Mouse (Mus musculus) forebrain, embryonic 11.5 days (tissue): ENCODE results near the gene Ablim1. TPM values are rescaled to one million over a fixed set of nuclear protein-coding genes. Genes with fewer than 3 reads are reported as not detected.

ENCODE experiments used
- ATAC-seq: fragments of 200-750 bp; cut with Nextera tagmentation; replicated peaks from 2 replicates; pipeline ENCODE4 v1.8.0; 2017; ENCODE audit warnings: moderate TSS enrichment; ENCODE audit not compliant: low FRiP score
- DNase-seq: peaks from one replicate; pipeline ENCODE4 v3.0.0-alpha.2; 2017; ENCODE audit warnings: low spot score
- H3K27ac ChIP-seq: fragments of 300-500 bp; sonication (generic); 2 replicates; pipeline ENCODE4 v1.5.1; 2014; ENCODE audit warnings: low read depth, low read length
- H3K27me3 ChIP-seq: fragments of 300-500 bp; sonication (generic); 2 replicates; pipeline ENCODE4 v1.6.1; 2014; ENCODE audit warnings: mild to moderate bottlenecking, low read length, mixed read lengths; ENCODE audit not compliant: control insufficient read depth, insufficient read depth
- H3K36me3 ChIP-seq: fragments of 300-500 bp; sonication (generic); 2 replicates; pipeline ENCODE4 v1.6.1; 2014; ENCODE audit warnings: mild to moderate bottlenecking, low read length, moderate library complexity, mixed read lengths; ENCODE audit not compliant: control insufficient read depth, insufficient read depth
- H3K4me1 ChIP-seq: fragments of 300-500 bp; sonication (generic); replicated peaks from 2 replicates; pipeline ENCODE4 v1.6.1; 2014; ENCODE audit warnings: low read length, mixed read lengths; ENCODE audit not compliant: control insufficient read depth, insufficient read depth
- H3K4me2 ChIP-seq: fragments of 300-500 bp; sonication (generic); 2 replicates; pipeline ENCODE4 v1.6.1; 2014; ENCODE audit warnings: low read depth, mild to moderate bottlenecking, low read length, moderate library complexity, mixed read lengths; ENCODE audit not compliant: severe bottlenecking
- H3K4me3 ChIP-seq: fragments of 300-500 bp; sonication (generic); 2 replicates; pipeline ENCODE4 v1.5.1; 2014; ENCODE audit warnings: low read depth, low read length
- H3K9ac ChIP-seq: fragments of 300-500 bp; sonication (generic); 2 replicates; pipeline ENCODE4 v1.6.1; 2014; ENCODE audit warnings: low read length
- H3K9me3 ChIP-seq: fragments of 300-500 bp; sonication (generic); 2 replicates; pipeline ENCODE4 v1.6.1; 2016; ENCODE audit warnings: low read length, mixed read lengths; ENCODE audit not compliant: control insufficient read depth
- WGBS: fragments of 180-500 bp; shearing (Covaris S2); extraction: QIAGEN DNeasy Blood & Tissue Kit; methylation state at CpG from one replicate; pipeline ENCODE4 v1.1.7; 2014; 5-methylcytosine and 5-hydroxymethylcytosine counted together
- polyA plus RNA-seq: library from polyadenylated mRNA; unstranded; fragments of >200 nt; fragmentation: Nextera tagmentation; extraction: Ambion mirVana; gene quantifications from 2 replicates; pipeline ENCODE4 v1.2.1, GENCODE M21; 2014

Gene Ablim1
- polyA plus RNA-seq, 1 experiment from 2014 or later, result 17.0 TPM

DNA sequence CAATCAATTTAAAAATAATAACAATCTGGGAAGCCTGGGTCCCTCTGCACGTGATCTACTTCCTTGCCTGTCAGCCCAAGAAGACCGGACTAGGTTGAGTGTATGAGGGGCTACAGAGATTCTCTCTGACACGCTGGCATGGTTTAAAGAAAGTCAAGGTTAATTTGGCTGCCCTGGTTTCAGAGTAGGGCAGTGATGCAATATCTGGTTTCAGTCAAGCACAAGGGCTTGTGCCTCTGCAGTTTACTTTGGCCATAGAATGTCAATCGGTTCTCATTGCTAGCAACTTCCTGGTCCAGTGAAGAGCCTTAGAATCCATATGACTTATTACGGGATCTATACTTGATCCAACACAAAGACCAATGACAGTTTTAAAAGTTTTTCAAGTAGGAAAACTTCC is 140.2 kb downstream of the Ablim1 start:
- no peak overlapping the region for H3K9ac ChIP-seq
- WGBS, result 88% methylated on average over 5 of the region's 5 CpGs
- H3K36me3 ChIP-seq, result no peaks in the 10 kb centered on the region
- ATAC-seq (no peak), DNase-seq (no peak)
- H3K4me2 ChIP-seq, result no peak overlapping the region
- H3K4me1 ChIP-seq, result no peaks in the 10 kb centered on the region
- H3K27me3 ChIP-seq, result no peaks in the 10 kb centered on the region
- H3K27ac ChIP-seq, result no peak overlapping the region
- H3K9me3 ChIP-seq, result no peaks in the 10 kb centered on the region
- H3K4me3 ChIP-seq, result no peak overlapping the region

- no peak overlapping the region for H3K4me3 ChIP-seq
- no peak for ATAC-seq
- H3K9me3 ChIP-seq, result no peaks in the 10 kb centered on the region
- H3K27ac ChIP-seq, result no peak overlapping the region
- H3K9ac ChIP-seq, result no peak overlapping the region
- H3K4me2 ChIP-seq, result no peak overlapping the region
- H3K4me1 ChIP-seq, result no peaks in the 10 kb centered on the region
- no peaks in the 10 kb centered on the region for H3K36me3 ChIP-seq
- DNase-seq, result no peak
- 90% methylated on average over 5 of the region's 5 CpGs for WGBS
- H3K27me3 ChIP-seq, result no peaks in the 10 kb centered on the region
These were observed 140.7 kb downstream of the Ablim1 start for GRCm38 (mm10) chr19:57174045-57174444.

DNA sequence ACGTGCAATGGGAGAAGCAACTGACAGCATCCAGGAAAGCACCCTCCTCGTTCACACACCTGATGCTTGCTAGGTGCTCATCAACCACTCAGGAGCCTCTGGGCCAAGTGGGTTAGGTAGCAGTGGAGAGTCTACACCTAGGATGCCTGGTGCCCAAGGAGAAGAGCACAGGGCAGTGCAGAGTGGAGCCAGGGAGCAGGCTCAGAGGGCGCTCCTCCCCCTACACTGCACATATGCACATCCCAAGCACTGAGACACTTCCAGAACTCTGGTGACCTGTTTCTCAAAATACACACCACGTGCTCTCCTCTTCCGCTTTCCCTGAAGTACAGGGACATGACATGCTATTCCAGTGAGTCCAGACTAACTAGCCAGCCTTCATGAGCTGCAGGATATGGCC is 142.4 kb downstream of the Ablim1 start:
- ATAC-seq (no peak), DNase-seq (no peak)
- Histone ChIP-seq H3K27ac (no peak overlapping the region), H3K4me3 (no peak overlapping the region), H3K9me3 (no peaks in the 10 kb centered on the region), H3K36me3 (no peaks in the 10 kb centered on the region), H3K4me1 (no peaks in the 10 kb centered on the region), H3K27me3 (no peaks in the 10 kb centered on the region), H3K9ac (no peak overlapping the region), H3K4me2 (no peak overlapping the region)
- WGBS, result 89% methylated on average over 5 of the region's 5 CpGs

GRCm38 (mm10) chr19:57170880-57171279 is 143.8 kb downstream of the Ablim1 start:
- H3K27ac ChIP-seq, result no peak overlapping the region
- no peaks in the 10 kb centered on the region for H3K9me3 ChIP-seq
- no peak for DNase-seq
- no peaks in the 10 kb centered on the region for H3K4me1 ChIP-seq
- no peak overlapping the region for H3K4me2 ChIP-seq
- no peak for ATAC-seq
- WGBS, result 89% methylated on average over 5 of the region's 5 CpGs
- H3K36me3 ChIP-seq, result no peaks in the 10 kb centered on the region
- H3K9ac ChIP-seq, result no peak overlapping the region
- H3K4me3 ChIP-seq, result no peak overlapping the region
- no peaks in the 10 kb centered on the region for H3K27me3 ChIP-seq

DNA sequence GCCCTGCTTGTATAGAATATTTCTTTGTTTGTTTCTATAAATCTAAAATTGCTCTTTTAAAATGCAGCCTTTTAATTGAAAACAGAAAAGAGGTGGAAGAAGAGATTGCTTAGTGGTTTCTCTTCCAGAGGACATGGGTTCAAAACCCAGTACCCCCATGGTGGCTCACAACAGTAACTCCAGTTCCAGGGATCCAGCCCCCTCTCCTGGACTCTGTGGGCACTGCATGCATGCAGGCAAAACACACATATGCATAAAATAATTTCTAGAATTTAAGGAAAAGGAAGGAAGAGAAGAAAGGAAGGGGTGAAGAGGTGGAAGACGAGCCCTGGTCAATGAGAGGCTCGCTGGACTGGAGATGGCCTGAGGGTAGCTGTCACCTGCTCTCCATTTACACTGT is 145.2 kb downstream of the Ablim1 start:
- Histone ChIP-seq H3K27ac (no peak overlapping the region), H3K9me3 (no peaks in the 10 kb centered on the region), H3K27me3 (no peaks in the 10 kb centered on the region), H3K4me2 (no peak overlapping the region), H3K9ac (no peak overlapping the region), H3K4me3 (no peak overlapping the region), H3K4me1 (no peaks in the 10 kb centered on the region), H3K36me3 (no peaks in the 10 kb centered on the region)
- 83% methylated on average over 2 of the region's 2 CpGs for WGBS
- DNase-seq (no peak), ATAC-seq (no peak)

DNA sequence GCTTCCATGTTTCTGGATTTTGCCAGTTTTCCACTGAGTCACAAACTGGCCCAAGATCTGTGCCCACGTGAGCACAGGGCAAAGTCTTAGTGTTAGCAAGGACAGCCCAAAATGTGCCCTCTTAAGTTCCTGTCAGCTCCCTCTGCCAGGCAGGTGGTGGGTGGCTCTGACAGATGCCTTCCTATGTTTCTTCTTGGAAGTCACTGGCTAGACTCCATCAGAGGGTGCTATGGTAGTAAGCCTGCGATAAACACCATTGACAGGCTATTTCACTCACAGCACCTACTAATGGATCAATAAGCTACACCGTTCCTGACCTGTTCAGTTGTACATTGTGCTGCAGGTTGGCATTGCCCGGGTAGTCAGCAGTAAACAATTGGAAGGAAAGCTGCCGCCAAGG is 147.0 kb downstream of the Ablim1 start:
- Histone ChIP-seq H3K4me1 (no peaks in the 10 kb centered on the region), H3K4me3 (no peak overlapping the region), H3K9me3 (no peaks in the 10 kb centered on the region), H3K27me3 (no peaks in the 10 kb centered on the region), H3K27ac (no peak overlapping the region), H3K9ac (no peak overlapping the region), H3K4me2 (no peak overlapping the region), H3K36me3 (no peaks in the 10 kb centered on the region)
- 88% methylated on average over 5 of the region's 5 CpGs for whole genome bisulfite sequencing
- ATAC-seq (no peak), DNase-seq (no peak)

DNA sequence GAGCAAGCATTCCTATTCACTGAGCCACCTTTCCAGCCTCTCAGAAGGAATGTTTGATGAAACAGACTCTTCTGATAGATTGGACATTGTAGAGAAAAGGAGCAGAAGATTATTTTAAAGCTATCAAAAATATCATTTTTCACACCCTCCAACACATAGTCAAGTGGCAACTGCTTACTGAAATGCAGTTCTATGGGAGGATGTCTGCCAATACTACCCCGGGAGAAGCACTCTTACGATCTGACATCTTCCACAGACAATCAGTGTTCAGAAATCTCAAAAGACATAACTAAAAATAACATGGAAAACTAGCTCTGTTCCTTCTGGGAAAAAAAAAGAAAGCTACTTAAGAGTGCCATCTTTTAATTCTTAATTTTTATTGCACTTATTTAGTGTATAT is 149.8 kb downstream of the Ablim1 start:
- Histone ChIP-seq H3K36me3 (no peaks in the 10 kb centered on the region), H3K27ac (no peak overlapping the region), H3K27me3 (no peaks in the 10 kb centered on the region), H3K4me1 (no peaks in the 10 kb centered on the region), H3K4me2 (no peak overlapping the region), H3K9me3 (no peaks in the 10 kb centered on the region), H3K4me3 (no peak overlapping the region), H3K9ac (no peak overlapping the region)
- ATAC-seq, result no peak
- WGBS, result 92% methylated on average over 2 of the region's 2 CpGs
- DNase-seq, result no peak

DNA sequence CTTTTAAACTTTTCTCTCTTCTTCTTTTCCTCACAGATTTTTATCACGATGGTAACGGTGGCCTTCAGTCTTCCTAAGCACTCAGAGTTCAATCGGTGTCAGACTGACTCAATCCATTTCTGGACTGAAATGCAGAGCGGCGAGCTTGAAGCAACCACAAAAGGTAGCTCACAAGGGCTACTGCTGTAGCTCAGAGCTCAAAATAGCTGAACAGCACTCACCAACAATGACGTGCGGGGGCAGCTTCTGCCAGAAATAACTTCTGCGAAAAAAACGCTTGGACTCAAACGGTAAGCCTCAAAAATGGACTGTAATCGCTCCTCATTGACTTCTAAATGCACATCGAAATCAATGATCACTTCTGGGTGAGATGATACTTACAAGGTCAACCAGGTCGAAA is 151.4 kb downstream of the Ablim1 start:
- Histone ChIP-seq H3K36me3 (no peaks in the 10 kb centered on the region), H3K4me2 (no peak overlapping the region), H3K27me3 (no peaks in the 10 kb centered on the region), H3K9me3 (no peaks in the 10 kb centered on the region), H3K4me1 (no peaks in the 10 kb centered on the region), H3K4me3 (no peak overlapping the region), H3K9ac (no peak overlapping the region), H3K27ac (no peak overlapping the region)
- ATAC-seq (no peak), DNase-seq (no peak)
- WGBS, result 91% methylated on average over 13 of the region's 13 CpGs

DNA sequence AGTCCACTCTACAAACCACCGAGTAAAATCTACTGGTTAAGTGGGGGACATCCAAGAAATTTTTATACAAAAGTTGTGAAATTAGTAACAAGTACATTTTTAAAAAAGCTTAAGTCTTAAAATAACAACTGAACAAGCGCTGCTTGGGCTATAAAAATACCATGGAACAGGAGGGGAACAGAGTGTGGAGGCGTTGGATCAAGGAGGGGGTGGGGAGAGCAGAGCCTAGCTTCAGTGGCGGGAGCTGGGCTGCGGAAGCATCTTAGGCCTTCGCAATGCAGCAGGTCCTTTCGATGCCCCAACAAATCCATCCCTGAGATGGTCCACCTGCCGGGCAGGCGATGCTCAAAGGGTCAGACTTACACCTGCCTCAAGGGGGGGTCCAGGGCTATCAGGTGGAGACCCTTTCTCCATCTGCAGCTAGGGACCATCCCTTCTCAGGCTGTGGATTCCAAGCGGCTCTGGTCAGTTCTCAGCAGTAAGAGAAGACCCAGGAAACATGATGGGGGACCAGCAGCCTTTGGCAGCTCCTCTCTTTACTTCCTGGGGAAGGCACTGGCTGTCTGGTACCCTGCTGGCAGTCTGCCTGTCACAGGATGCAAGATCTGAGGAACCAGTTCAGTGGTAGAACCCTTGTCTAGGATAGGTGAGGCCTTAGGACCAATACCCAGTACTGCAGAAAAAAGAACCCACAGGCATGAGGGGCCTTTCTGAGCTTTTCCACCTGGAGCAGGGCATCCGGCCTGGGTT is 152.6 kb downstream of the Ablim1 start:
- Histone ChIP-seq H3K9me3 (no peaks in the 10 kb centered on the region), H3K4me2 (no peak overlapping the region), H3K27ac (no peak overlapping the region), H3K27me3 (no peaks in the 10 kb centered on the region), H3K4me3 (no peak overlapping the region), H3K9ac (no peak overlapping the region), H3K36me3 (no peaks in the 10 kb centered on the region), H3K4me1 (no peaks in the 10 kb centered on the region)
- ATAC-seq, result no peak
- WGBS, result 84% methylated on average over 11 of the region's 11 CpGs
- no peak for DNase-seq
